Comparison of ENCODE assay signal across 24 mouse cellular contexts in the genomic region with DNA sequence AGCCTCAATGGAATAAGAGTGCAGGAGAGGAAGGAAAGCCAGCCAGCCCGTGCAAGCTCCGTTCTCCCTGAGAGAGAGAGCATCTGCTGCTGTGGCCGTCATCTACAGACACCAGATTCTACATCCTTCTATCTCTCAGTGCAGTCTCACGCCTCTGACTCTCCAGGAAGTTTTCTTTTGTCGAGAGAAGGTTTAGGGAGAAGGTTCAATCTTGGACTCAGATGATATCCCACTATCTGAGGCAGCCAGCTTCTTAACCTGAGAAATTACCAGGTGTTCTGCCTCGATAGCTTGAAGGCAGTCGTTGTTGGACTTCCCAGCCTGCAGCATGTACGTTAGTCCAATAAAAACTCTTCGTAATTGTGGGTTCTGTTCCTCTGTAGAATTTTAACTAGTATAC.
A peak's percentile ranks its signal among the peaks of the same experiment; 100 is the strongest.
DNase-seq lines count a peak whose midpoint lies in the region; ATAC-seq and TF ChIP-seq lines count a peak whose summit lies in the region.
"Had no signal": no experiment of that assay in that cellular context is flagged by ENCODE, and none has a peak within 500 bp of the region (broad histone marks: within the 10 kb centered on the region; RNA-seq: fewer than 3 reads in every experiment).

No protein-coding gene starts in this region.

- no peaks in the 10 kb centered on the region for H3K36me3 ChIP-seq in heart, adult 2 months (ENCODE audit: control insufficient read depth, insufficient read depth, low read length)
- H3K36me3 ChIP-seq in midbrain, embryonic 14.5 days (ENCODE audit: control insufficient read depth, insufficient read depth, low read length) = no peaks in the 10 kb centered on the region
- H3K36me3 ChIP-seq in midbrain, postnatal 0 days (ENCODE audit: insufficient read depth, low read length) = no peaks in the 10 kb centered on the region
- H3K36me3 ChIP-seq in stomach, postnatal 0 days (ENCODE audit: control insufficient read depth, insufficient read depth, low read length) = no peaks in the 10 kb centered on the region
- H3K36me3 ChIP-seq: embryonic facial prominence, embryonic 12.5 days; embryonic facial prominence, embryonic 15.5 days; hindbrain, embryonic 10.5 days; hindbrain, embryonic 13.5 days; intestine, embryonic 15.5 days had no signal

- no peaks in the 10 kb centered on the region for H3K27me3 ChIP-seq in heart, adult 2 months (ENCODE audit: control insufficient read depth, insufficient read depth, low read length)
- H3K27me3 ChIP-seq in midbrain, embryonic 14.5 days (ENCODE audit: control insufficient read depth, insufficient read depth, low read length) = no peaks in the 10 kb centered on the region
- no peaks in the 10 kb centered on the region for H3K27me3 ChIP-seq in midbrain, postnatal 0 days (ENCODE audit: insufficient read depth, low read length)
- H3K27me3 ChIP-seq in stomach, postnatal 0 days (ENCODE audit: control insufficient read depth, insufficient read depth, low read length) = no peaks in the 10 kb centered on the region
- H3K27me3 ChIP-seq: embryonic facial prominence, embryonic 12.5 days; embryonic facial prominence, embryonic 15.5 days; hindbrain, embryonic 13.5 days; intestine, embryonic 15.5 days; Patski had no signal

- H3K9me3 ChIP-seq in midbrain, embryonic 14.5 days (ENCODE audit: control insufficient read depth, low read length) = no peaks in the 10 kb centered on the region
- no peaks in the 10 kb centered on the region for H3K9me3 ChIP-seq in midbrain, postnatal 0 days (ENCODE audit: low read length)
- H3K9me3 ChIP-seq in stomach, postnatal 0 days (ENCODE audit: control insufficient read depth, low read length) = no peaks in the 10 kb centered on the region
- H3K9me3 ChIP-seq: embryonic facial prominence, embryonic 12.5 days; embryonic facial prominence, embryonic 15.5 days; hindbrain, embryonic 10.5 days; hindbrain, embryonic 13.5 days; intestine, embryonic 15.5 days had no signal

- peaks cover 3% of the 10 kb centered on the region for H3K4me1 ChIP-seq in heart, adult 2 months (ENCODE audit: control insufficient read depth, insufficient read depth, low read length)
- H3K4me1 ChIP-seq in midbrain, embryonic 14.5 days (ENCODE audit: control insufficient read depth, insufficient read depth, low read length) = no peaks in the 10 kb centered on the region
- no peaks in the 10 kb centered on the region for H3K4me1 ChIP-seq in midbrain, postnatal 0 days (ENCODE audit: insufficient read depth, low read length)
- no peaks in the 10 kb centered on the region for H3K4me1 ChIP-seq in stomach, postnatal 0 days (replicated peaks; ENCODE audit: control insufficient read depth, insufficient read depth)

- WGBS in heart, adult 2 months = 59% methylated on average over 9 of the region's 9 CpGs
- WGBS in midbrain, embryonic 14.5 days = 71% methylated on average over 9 of the region's 9 CpGs
- WGBS in midbrain, postnatal 0 days = 68% methylated on average over 9 of the region's 9 CpGs
- WGBS in stomach, postnatal 0 days = 79% methylated on average over 9 of the region's 9 CpGs

- no peak for TF ChIP-seq EP300 in heart, adult 2 months (IDR thresholded peaks at IDR 0.05; ENCODE audit: insufficient read depth, low read depth, low read length)
- no peak for TF ChIP-seq EP300 in stomach, postnatal 0 days (optimal IDR thresholded peaks at IDR 0.05)

- H3K79me2 ChIP-seq in heart, adult 2 months (replicated peaks; ENCODE audit: control insufficient read depth, insufficient read depth, low read length) = no peaks in the 10 kb centered on the region

- ATAC-seq in frontal cortex, adult (ENCODE audit: low TSS enrichment) = peak; percentile 15; the same call in 1 of the 2 replicates
- ATAC-seq in midbrain, embryonic 14.5 days (ENCODE audit: low FRiP score, low TSS enrichment) = no peak
- ATAC-seq in midbrain, postnatal 0 days (ENCODE audit: low FRiP score) = no peak
- ATAC-seq in stomach, postnatal 0 days (ENCODE audit: low FRiP score, low TSS enrichment) = no peak
- ATAC-seq: forebrain, embryonic 14.5 days; hindbrain, embryonic 16.5 days; intestine, embryonic 15.5 days; Patski had no signal

- H3K4me3 ChIP-seq in heart, adult 2 months = no peak overlapping the region
- no peak overlapping the region for H3K4me3 ChIP-seq in midbrain, embryonic 14.5 days (replicated peaks; ENCODE audit: low read depth, low read length)
- H3K4me3 ChIP-seq in midbrain, postnatal 0 days (ENCODE audit: low read depth, low read length) = no peak overlapping the region
- no peak overlapping the region for H3K4me3 ChIP-seq in stomach, postnatal 0 days (ENCODE audit: low read depth, low read length)
- H3K4me3 ChIP-seq: embryonic facial prominence, embryonic 12.5 days; embryonic facial prominence, embryonic 15.5 days; hindbrain, embryonic 10.5 days; hindbrain, embryonic 13.5 days; intestine, embryonic 15.5 days had no signal

- no peak overlapping the region for H3K4me2 ChIP-seq in midbrain, embryonic 14.5 days (ENCODE audit: low read length)
- no peak overlapping the region for H3K4me2 ChIP-seq in midbrain, postnatal 0 days (ENCODE audit: low read depth, low read length, poor library complexity, severe bottlenecking)
- no peak overlapping the region for H3K4me2 ChIP-seq in stomach, postnatal 0 days (replicated peaks; ENCODE audit: low read depth)
- H3K4me2 ChIP-seq: embryonic facial prominence, embryonic 12.5 days; embryonic facial prominence, embryonic 15.5 days; heart, embryonic 11.5 days; hindbrain, embryonic 13.5 days; intestine, embryonic 15.5 days had no signal

- DNase-seq in frontal cortex, postnatal 10 days (ENCODE audit: low spot score in 2 of 2) = no peak
- DNase-seq in heart, adult 2 months = no peak
- no peak for DNase-seq in heart, postnatal 14 days
- no peak for DNase-seq in midbrain, embryonic 14.5 days
- DNase-seq in midbrain, postnatal 0 days (ENCODE audit: low spot score) = no peak
- peak; percentile 2 for DNase-seq in stomach, postnatal 0 days (ENCODE audit: low spot score)
- no peak for DNase-seq in T-cell, adult 2 months (ENCODE audit: low spot score)
- DNase-seq: adrenal gland, postnatal 14 days; cerebellum, adult 11 months; cerebellum, adult 2 months; cerebellum, adult 9-11 months; cerebellum, postnatal 25 days; gastrocnemius, postnatal 25 days; kidney, adult 11 months had no signal

- H3K9ac ChIP-seq in heart, adult 2 months (ENCODE audit: low read depth, low read length) = no peak overlapping the region
- H3K9ac ChIP-seq in midbrain, embryonic 14.5 days (replicated peaks; ENCODE audit: low read length) = no peak overlapping the region
- no peak overlapping the region for H3K9ac ChIP-seq in midbrain, postnatal 0 days (replicated peaks; ENCODE audit: low read length, poor library complexity, severe bottlenecking)
- no peak overlapping the region for H3K9ac ChIP-seq in stomach, postnatal 0 days (ENCODE audit: low read length)
- H3K9ac ChIP-seq: embryonic facial prominence, embryonic 12.5 days; embryonic facial prominence, embryonic 15.5 days; hindbrain, embryonic 13.5 days; intestine, embryonic 15.5 days had no signal

- no peak for TF ChIP-seq POLR2A in heart, adult 2 months (IDR thresholded peaks at IDR 0.05; ENCODE audit: insufficient read depth, low read depth, low read length)

- no peak for TF ChIP-seq CTCF in heart, adult 2 months (IDR thresholded peaks at IDR 0.05)
- TF ChIP-seq CTCF in midbrain, postnatal 0 days (IDR thresholded peaks at IDR 0.05) = no peak
- TF ChIP-seq CTCF in stomach, postnatal 0 days (IDR thresholded peaks at IDR 0.05; ENCODE audit: low read depth) = no peak

- H3K27ac ChIP-seq in heart, adult 2 months = peak overlapping the region; percentile 9; the same call in 1 of the 2 replicates
- 0 out of 2 replicates have a peak overlapping the region, but pooled peaks have one; percentile 20 for H3K27ac ChIP-seq in midbrain, embryonic 14.5 days (replicated peaks; ENCODE audit: low read depth, low read length)
- H3K27ac ChIP-seq in midbrain, postnatal 0 days (ENCODE audit: low read depth, low read length) = no peak overlapping the region
- H3K27ac ChIP-seq in stomach, postnatal 0 days (replicated peaks) = no peak overlapping the region
- H3K27ac ChIP-seq: embryonic facial prominence, embryonic 12.5 days; embryonic facial prominence, embryonic 15.5 days; hindbrain, embryonic 10.5 days; hindbrain, embryonic 13.5 days; intestine, embryonic 15.5 days had no signal

- intact Hi-C loops in heart, adult 2 months (cut with DNase I) = no loop called here
- intact Hi-C loops in heart, postnatal 14 days (cut with DNase I) = no loop called here

Comparison
In these comparisons a context has a peak if more than half of its experiments do, and no peak if none do; other contexts are left out.
1. H3K27ac ChIP-seq: peak in heart, adult 2 months (single experiment) and midbrain, embryonic 14.5 days (single experiment); none in midbrain, postnatal 0 days (single experiment) and stomach, postnatal 0 days (single experiment).